In genomic region chr13:42536501-42537210, GRCm38 (mm10) we compare ENCODE assay signal across 10 mouse cellular contexts.
DNase-seq lines count a peak whose midpoint lies in the region.
"Had no signal": no experiment of that assay in that cellular context is flagged by ENCODE, and none has a peak within 500 bp of the region (broad histone marks: within the 10 kb centered on the region; RNA-seq: fewer than 3 reads in every experiment).

No protein-coding gene starts in this region.

- DNase-seq in layer of hippocampus, adult 18-20 months (ENCODE audit: low spot score in 2 of 2) = peak; percentile 29 to 53
- no peak for DNase-seq in layer of hippocampus, postnatal 10 days (ENCODE audit: low spot score in 2 of 2)
- DNase-seq in heart, adult 8-10 months (ENCODE audit: low spot score) = peak; percentile 48
- DNase-seq in layer of hippocampus, adult 9-11 months = peak; percentile 36
- DNase-seq in skeletal muscle tissue, adult 2 months (ENCODE audit: low read depth, low spot score) = peak; percentile 69
- DNase-seq in adrenal gland, adult 8-10 months = no peak
- DNase-seq in B cell, adult 2 months = no peak
- DNase-seq in adrenal gland, adult (ENCODE audit: inconsistent age in 2 of 2, low spot score in 1 of 2) = no peak
- DNase-seq: cerebellum, postnatal 10 days; thymus, postnatal 14 days had no signal

Comparison
In these comparisons a context has a peak if more than half of its experiments do, and no peak if none do; other contexts are left out.
1. DNase-seq: peak in layer of hippocampus, adult 18-20 months (2 of 2), heart, adult 8-10 months (single experiment), layer of hippocampus, adult 9-11 months (single experiment) and skeletal muscle tissue, adult 2 months (single experiment); none in layer of hippocampus, postnatal 10 days (0 of 2), adrenal gland, adult 8-10 months (single experiment), B cell, adult 2 months (0 of 2) and adrenal gland, adult (0 of 2).